Mouse (Mus musculus): ENCODE measurements around the gene Ric1.

DNA sequence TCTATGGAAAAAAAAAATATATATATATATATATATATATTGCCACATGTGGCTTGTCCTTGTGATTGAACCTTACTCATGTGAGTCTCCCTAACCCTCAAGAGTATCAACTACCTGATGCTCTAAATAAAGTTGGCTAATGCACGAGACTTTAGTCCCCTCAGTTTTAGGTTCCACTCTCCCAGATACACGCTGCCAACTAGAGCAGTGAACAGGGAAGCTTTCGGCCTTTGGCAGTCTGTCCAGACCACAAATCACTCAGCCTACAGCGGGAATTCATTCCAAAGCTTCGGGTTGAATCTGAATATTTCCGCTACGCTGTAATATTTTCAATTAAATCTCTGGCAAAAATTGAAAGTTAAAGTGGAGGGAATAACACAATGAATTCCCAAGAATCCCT, 3.7 kb upstream of the Ric1 start:
- TF ChIP-seq CTCF (IDR thresholded peaks at IDR 0.05; ENCODE audit: extremely low read depth, insufficient read depth, low read length) = no peak
- TF ChIP-seq POLR2A (IDR thresholded peaks at IDR 0.05; ENCODE audit: extremely low read depth, insufficient read depth, low read length) = no peak
